Mouse (Mus musculus) brain, embryonic 14.5 days (tissue): ENCODE measurements around the gene Snap47. TPM values are rescaled to one million over a fixed set of nuclear protein-coding genes. Genes with fewer than 3 reads are reported as not detected.

ENCODE experiments used
- DNase-seq: peaks from one replicate; pipeline ENCODE4 v3.0.0-alpha.2; 2011; ENCODE audit warnings: low read depth
- CTCF ChIP-seq: fragments of 200-500 bp; IDR thresholded peaks from 2 replicates; pipeline ENCODE4 v1.5.1; 2012; ENCODE audit warnings: inconsistent platforms, mild to moderate bottlenecking, moderate library complexity, borderline replicate concordance; ENCODE audit not compliant: insufficient read depth, insufficient read length; ENCODE audit errors: extremely low read depth
- POLR2A ChIP-seq: fragments of 200-500 bp; IDR thresholded peaks from 2 replicates; pipeline ENCODE4 v1.6.1; 2012; ENCODE audit warnings: mild to moderate bottlenecking, inconsistent platforms, borderline replicate concordance; ENCODE audit not compliant: poor library complexity, insufficient read depth, insufficient read length, severe bottlenecking; ENCODE audit errors: extremely low read depth
- polyA plus RNA-seq: library from polyadenylated mRNA; depleted of rRNA; stranded (reverse); fragments of >200 nt; gene quantifications from 2 replicates; pipeline ENCODE4 v1.2.3, GENCODE M21; 2012; rRNA removed

The Snap47 gene
- polyA plus RNA-seq, 1 experiment: 341 TPM

GRCm38 (mm10) chr11:59361291-59361690 lies 89.7 kb downstream of the Snap47 start:
- TF ChIP-seq POLR2A (no peak), CTCF (no peak)
- DNase-seq: no peak

Other genes with a start within 250 kb of the Snap47 start
- 45.5 and 58.2 TPM in 2 replicates for gene Mrpl55, start 248.7 kb downstream of the Snap47 start, polyA plus RNA-seq
- gene 2310033P09Rik, start 242.9 kb downstream of the Snap47 start, polyA plus RNA-seq: 32.4 and 37.2 TPM in 2 replicates
- gene Arf1, start 222.9 kb downstream of the Snap47 start, polyA plus RNA-seq: 565 and 655 TPM in 2 replicates
- gene Wnt3a, start 160.4 kb downstream of the Snap47 start, polyA plus RNA-seq: 0.50 and 1.1 TPM in 2 replicates
- gene Wnt9a, start 144.3 kb downstream of the Snap47 start, polyA plus RNA-seq: 3.2 and 4.5 TPM in 2 replicates
- 0.08 and 0.28 TPM in 2 replicates for gene Prss38, start 75.5 kb downstream of the Snap47 start, polyA plus RNA-seq
- 14.6 and 17.9 TPM in 2 replicates for gene Jmjd4, start 1.1 kb downstream of the Snap47 start, polyA plus RNA-seq
- 6.9 and 7.0 TPM in 2 replicates for gene Zfp867, start 21.3 kb upstream of the Snap47 start, polyA plus RNA-seq
- 12.6 and 16.4 TPM in 2 replicates for gene Zkscan17, start 75.6 kb upstream of the Snap47 start, polyA plus RNA-seq
- 0.24 and 0.33 TPM in 2 replicates for gene Nlrp3, start 90.4 kb upstream of the Snap47 start, polyA plus RNA-seq
- gene Olfr222, start 125.0 kb upstream of the Snap47 start, polyA plus RNA-seq: not detected in 2 replicates
- not detected in 2 replicates for gene Olfr223, start 142.1 kb upstream of the Snap47 start, polyA plus RNA-seq
- 100 and 146 TPM in 2 replicates for gene Mprip, start 210.1 kb upstream of the Snap47 start, polyA plus RNA-seq